Mouse (Mus musculus) A20 (cell line): ENCODE results near the gene Mnd1.

Experiments
- DNase-seq: peaks from one replicate; pipeline ENCODE4 v3.0.0-alpha.2; 2011; ENCODE audit warnings: low read depth, low spot score

The Mnd1 gene

GRCm38 (mm10) chr3:84046206-84046605 lies 109.4 kb downstream of the Mnd1 start:
- DNase-seq, result no peak

DNA sequence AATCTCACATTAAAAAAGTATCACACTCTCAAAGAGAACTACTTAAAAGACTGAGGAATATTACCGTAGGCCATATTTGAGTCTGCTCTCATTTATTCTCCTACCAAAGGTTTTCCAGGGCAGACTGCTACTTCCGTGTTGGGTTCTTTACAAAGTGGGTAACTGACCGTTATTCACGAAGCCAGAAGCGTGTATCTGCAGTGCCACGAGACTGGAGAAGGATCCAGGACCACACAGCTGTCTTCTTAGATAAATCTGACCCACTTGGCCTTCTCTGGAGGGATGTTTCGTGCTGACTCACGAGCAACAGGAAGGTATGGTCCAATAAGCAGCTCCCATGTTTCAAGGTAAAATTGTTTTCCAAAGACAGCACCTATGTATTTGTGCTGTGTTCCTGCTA lies 113.8 kb downstream of the Mnd1 start:
- peak; percentile 34 for DNase-seq

DNA sequence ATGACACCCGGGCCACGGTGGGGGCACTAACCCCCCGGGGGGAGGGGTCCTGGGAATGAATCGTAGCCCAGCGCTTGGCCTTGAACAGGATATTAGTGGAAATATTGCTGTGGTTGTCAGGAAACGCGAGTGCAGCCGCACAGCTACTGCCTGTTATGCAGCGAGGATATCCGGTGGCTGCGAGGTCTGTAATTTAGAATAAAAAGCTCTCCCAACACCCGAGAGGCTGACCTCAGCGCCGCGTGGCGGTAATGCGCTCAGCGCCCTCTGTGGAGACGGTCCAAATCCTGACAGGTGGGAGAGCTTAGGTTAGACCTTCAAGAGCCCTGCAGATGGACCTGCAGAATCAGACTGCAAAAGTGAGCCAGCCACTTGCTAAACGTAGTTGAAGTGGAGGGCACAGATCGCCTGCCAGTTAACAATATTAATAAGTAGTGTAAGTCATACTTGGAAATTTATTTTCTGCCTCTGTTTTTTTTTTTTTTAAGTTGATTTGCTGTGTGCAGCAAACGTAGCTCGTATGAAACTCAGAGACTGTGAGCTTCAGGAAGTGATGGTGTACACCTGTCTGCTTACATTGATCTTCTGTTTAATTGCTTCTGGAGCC lies 115.0 kb downstream of the Mnd1 start:
- DNase-seq, result peak; percentile 91

DNA sequence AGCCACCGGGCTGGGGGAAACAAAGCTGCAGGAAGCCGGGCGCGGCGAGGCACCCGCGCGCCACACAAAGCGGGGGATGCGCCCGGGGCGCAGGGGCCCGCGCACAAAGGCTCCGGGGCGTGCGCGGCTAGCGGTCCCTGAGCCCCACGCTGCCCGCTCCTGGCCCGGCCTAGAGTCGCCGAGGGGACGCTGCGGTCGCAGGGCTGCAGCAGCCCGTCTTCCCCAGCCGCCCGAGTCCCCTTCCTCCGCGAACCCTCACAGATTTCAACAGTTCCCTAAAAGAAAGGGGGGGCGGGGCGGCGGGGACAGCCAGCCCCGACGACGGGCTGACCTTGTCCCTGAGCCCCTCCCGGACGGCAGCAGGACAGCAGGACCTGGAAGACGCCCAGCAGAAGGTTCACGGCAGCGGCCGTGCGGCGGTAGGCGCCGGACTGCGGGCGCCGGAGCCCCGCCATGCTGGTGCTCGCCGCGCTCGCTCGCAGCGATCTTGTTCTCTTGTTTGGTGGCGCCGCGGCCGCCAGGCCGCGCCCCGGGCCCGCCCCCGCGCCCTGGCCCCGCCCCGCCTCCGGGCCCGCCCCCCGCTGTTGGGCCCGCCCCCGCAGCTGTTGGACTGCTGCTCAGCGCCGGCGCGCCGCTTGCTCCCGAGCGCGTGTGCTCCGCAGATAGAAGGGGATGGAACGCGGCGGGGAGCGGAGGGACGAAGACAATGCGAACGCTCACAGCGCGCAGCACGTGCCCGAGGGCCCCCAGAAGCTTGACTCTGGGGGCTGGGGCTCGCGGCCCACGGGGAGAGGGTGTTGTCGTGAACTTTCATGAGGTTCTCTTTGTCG lies 115.7 kb downstream of the Mnd1 start, which contains the start of gene Tmem131l:
Gene Tmem131l, minus strand, starts transcription at position 530 of the 830 bp plus-strand sequence.
- peak; percentile 89 for DNase-seq

- DNase-seq, result peak; percentile 98
Measured at GRCm38 (mm10) chr3:84038981-84039645, 116.5 kb downstream of the Mnd1 start.

- no peak for DNase-seq
Measured at GRCm38 (mm10) chr3:84038126-84038525, 117.5 kb downstream of the Mnd1 start.
